Comparison of ENCODE assay signal across 8 mouse cellular contexts in genomic region chr11:20477183-20478037, GRCm38 (mm10).
A peak's percentile ranks its signal among the peaks of the same experiment; 100 is the strongest.
DNase-seq lines count a peak whose midpoint lies in the region; ATAC-seq lines count a peak whose summit lies in the region.

No protein-coding gene starts in this region.

- peak; percentile 44 to 52 for DNase-seq in right cerebral cortex, postnatal 10 days (ENCODE audit: low spot score in 2 of 2)
- DNase-seq in right cerebral cortex, postnatal 25 days: no peak
- peak; percentile 64 for DNase-seq in cerebellum, adult 9-11 months
- DNase-seq in gastrocnemius, adult 18-20 months (ENCODE audit: low spot score): peak; percentile 62
- peak; percentile 56 for DNase-seq in hindbrain, embryonic 14.5 days (ENCODE audit: low spot score)
- peak; percentile 34 to 46 for DNase-seq in left cerebral cortex, adult 9 months (ENCODE audit: low spot score in 2 of 2)

- H3K27ac ChIP-seq in hindbrain, embryonic 14.5 days: peak overlapping the region; percentile 47; the same call in 1 of the 2 replicates
- H3K27ac ChIP-seq in stomach, embryonic 14.5 days (ENCODE audit: low read length): no peak overlapping the region; the same call in 1 of the 2 replicates

- H3K27me3 ChIP-seq in hindbrain, embryonic 14.5 days (ENCODE audit: control insufficient read depth, insufficient read depth, low read length): no peaks in the 10 kb centered on the region
- H3K27me3 ChIP-seq in megakaryocyte, embryonic 14.5 days (replicated peaks): peaks cover 2% of the 10 kb centered on the region
- H3K27me3 ChIP-seq in stomach, embryonic 14.5 days (ENCODE audit: control insufficient read depth, insufficient read depth, low read length): no peaks in the 10 kb centered on the region

- WGBS in hindbrain, embryonic 14.5 days: 15% methylated on average over 19 of the region's 19 CpGs
- 20% methylated on average over 19 of the region's 19 CpGs for WGBS in stomach, embryonic 14.5 days

- H3K9me3 ChIP-seq in hindbrain, embryonic 14.5 days (ENCODE audit: control insufficient read depth, low read length): peaks cover 9% of the 10 kb centered on the region
- peaks cover 16% of the 10 kb centered on the region for H3K9me3 ChIP-seq in megakaryocyte, embryonic 14.5 days
- no peaks in the 10 kb centered on the region for H3K9me3 ChIP-seq in stomach, embryonic 14.5 days (ENCODE audit: control insufficient read depth, low read depth, low read length)

- H3K9ac ChIP-seq in hindbrain, embryonic 14.5 days: no peak overlapping the region
- no peak overlapping the region for H3K9ac ChIP-seq in stomach, embryonic 14.5 days (replicated peaks; ENCODE audit: low read depth, low read length)

- no peaks in the 10 kb centered on the region for H3K36me3 ChIP-seq in hindbrain, embryonic 14.5 days (replicated peaks; ENCODE audit: control insufficient read depth, insufficient read depth)
- peaks cover 6% of the 10 kb centered on the region for H3K36me3 ChIP-seq in megakaryocyte, embryonic 14.5 days (replicated peaks; ENCODE audit: low read length)
- H3K36me3 ChIP-seq in stomach, embryonic 14.5 days (ENCODE audit: control insufficient read depth, insufficient read depth, low read length): no peaks in the 10 kb centered on the region

- no peak overlapping the region for H3K4me3 ChIP-seq in hindbrain, embryonic 14.5 days (replicated peaks; ENCODE audit: low read length)
- peak overlapping the region; percentile 87 for H3K4me3 ChIP-seq in megakaryocyte, embryonic 14.5 days (replicated peaks)
- no peak overlapping the region for H3K4me3 ChIP-seq in stomach, embryonic 14.5 days (ENCODE audit: low read depth, low read length)

- peak; percentile 87 for ATAC-seq in hindbrain, embryonic 14.5 days (ENCODE audit: low FRiP score)
- ATAC-seq in stomach, embryonic 14.5 days (ENCODE audit: insufficient number of reproducible peaks, insufficient read depth, low FRiP score, low read depth): peak; percentile 85; the same call in 1 of the 2 replicates

- peak overlapping the region; percentile 29 for H3K4me2 ChIP-seq in hindbrain, embryonic 14.5 days (replicated peaks)
- peak overlapping the region; percentile 26 for H3K4me2 ChIP-seq in stomach, embryonic 14.5 days (replicated peaks; ENCODE audit: low read depth, low read length)

- H3K4me1 ChIP-seq in hindbrain, embryonic 14.5 days (replicated peaks; ENCODE audit: control insufficient read depth, insufficient read depth, low read length): no peaks in the 10 kb centered on the region
- peaks cover 33% of the 10 kb centered on the region for H3K4me1 ChIP-seq in megakaryocyte, embryonic 14.5 days
- H3K4me1 ChIP-seq in stomach, embryonic 14.5 days (ENCODE audit: control insufficient read depth, insufficient read depth, low read length): no peaks in the 10 kb centered on the region; the same call in 1 of the 2 replicates
